Mouse (Mus musculus) CD4-positive, CD25-positive, alpha-beta regulatory T cell, adult 2 months (primary cell): ENCODE measurements around the gene Slc13a3.

Experiments used
- DNase-seq: peaks from one replicate; pipeline ENCODE4 v3.0.0-alpha.2; 2012; ENCODE audit warnings: low read depth, low spot score

Gene Slc13a3

GRCm38 (mm10) chr2:165367047-165367520 is 105.9 kb downstream of the Slc13a3 start:
- DNase-seq = peak; percentile 50

GRCm38 (mm10) chr2:165364334-165365091 is 108.5 kb downstream of the Slc13a3 start:
- DNase-seq = peak; percentile 69

DNA sequence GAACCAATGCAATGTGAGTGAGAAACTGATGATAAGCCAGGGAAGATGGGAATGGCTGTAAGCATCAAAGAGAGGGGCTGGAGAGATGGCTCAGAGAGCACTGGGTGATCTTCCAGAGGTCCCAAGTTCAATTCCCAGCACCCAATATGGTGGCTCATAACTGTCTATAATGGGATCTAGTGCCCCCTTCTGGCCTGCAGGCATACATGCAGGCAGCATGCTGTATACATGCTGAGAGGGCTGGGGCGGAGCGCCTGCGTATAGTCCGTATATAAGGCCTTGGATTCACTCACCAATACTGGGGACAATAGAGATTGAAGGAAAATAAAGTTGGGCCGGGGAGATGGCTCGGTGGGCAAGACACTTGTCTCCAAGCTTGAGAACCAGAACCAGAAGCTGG is 109.7 kb downstream of the Slc13a3 start:
- DNase-seq = no peak

GRCm38 (mm10) chr2:165360861-165361260 is 112.2 kb downstream of the Slc13a3 start:
- DNase-seq = peak; percentile 75
